Comparison of ENCODE assay signal across 10 mouse cellular contexts in the genomic region with DNA sequence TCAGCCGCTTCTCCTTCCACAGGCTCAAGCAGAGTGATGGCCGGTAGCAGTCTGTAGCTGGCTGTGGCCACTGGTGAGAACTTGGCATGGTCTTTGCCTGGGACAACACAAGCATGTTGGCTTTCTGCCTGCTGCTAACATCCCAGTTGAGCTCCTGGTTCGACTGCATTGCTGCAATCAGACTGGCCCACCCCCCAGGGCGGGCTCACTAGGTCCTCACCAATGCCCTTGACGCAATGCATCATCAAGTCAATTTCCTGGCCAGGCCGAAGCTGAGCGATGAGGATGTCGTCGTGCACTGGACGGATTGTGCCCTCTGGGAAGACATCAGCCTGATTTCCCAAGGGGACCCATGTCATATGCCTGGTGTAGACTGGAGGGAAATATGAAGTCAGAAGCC. TPM values are rescaled to one million over a fixed set of nuclear protein-coding genes. Genes with fewer than 3 reads are reported as not detected.
DNase-seq lines count a peak whose midpoint lies in the region; ATAC-seq and TF ChIP-seq lines count a peak whose summit lies in the region.
"Had no signal": no experiment of that assay in that cellular context is flagged by ENCODE, and none has a peak within 500 bp of the region (broad histone marks: within the 10 kb centered on the region; RNA-seq: fewer than 3 reads in every experiment).

No protein-coding gene starts in this region.

- no peak overlapping the region for H3K4me3 ChIP-seq in hindbrain, embryonic 13.5 days
- no peak overlapping the region for H3K4me3 ChIP-seq in hindbrain, embryonic 14.5 days (replicated peaks; ENCODE audit: low read length)
- 0 out of 2 replicates have a peak overlapping the region, but pooled peaks have one; percentile 13 for H3K4me3 ChIP-seq in E14TG2a.4 (replicated peaks; ENCODE audit: low read length)
- H3K4me3 ChIP-seq in lung, embryonic 14.5 days (ENCODE audit: low read depth, low read length) = no peak overlapping the region
- H3K4me3 ChIP-seq: forebrain, embryonic 13.5 days had no signal

- no peak overlapping the region for H3K4me2 ChIP-seq in hindbrain, embryonic 13.5 days
- H3K4me2 ChIP-seq in hindbrain, embryonic 14.5 days (replicated peaks) = no peak overlapping the region
- H3K4me2 ChIP-seq in lung, embryonic 14.5 days = no peak overlapping the region
- H3K4me2 ChIP-seq: forebrain, embryonic 13.5 days had no signal

- H3K9ac ChIP-seq in hindbrain, embryonic 13.5 days = peak overlapping the region; percentile 35; the same call in 1 of the 2 replicates
- H3K9ac ChIP-seq in hindbrain, embryonic 14.5 days = no peak overlapping the region
- H3K9ac ChIP-seq in lung, embryonic 14.5 days = no peak overlapping the region
- H3K9ac ChIP-seq: forebrain, embryonic 13.5 days had no signal

- peaks cover 25% of the 10 kb centered on the region for H3K4me1 ChIP-seq in hindbrain, embryonic 13.5 days (replicated peaks)
- peaks cover 18% of the 10 kb centered on the region for H3K4me1 ChIP-seq in hindbrain, embryonic 14.5 days (replicated peaks; ENCODE audit: control insufficient read depth, insufficient read depth, low read length)
- peaks cover 76% of the 10 kb centered on the region for H3K4me1 ChIP-seq in E14TG2a.4 (replicated peaks; ENCODE audit: low read depth, low read length)
- peaks cover 6% of the 10 kb centered on the region; the same call in 1 of the 2 replicates for H3K4me1 ChIP-seq in lung, embryonic 14.5 days (ENCODE audit: insufficient read depth)

- TF ChIP-seq CTCF in E14TG2a.4 (conservative IDR thresholded peaks at IDR 0.05; ENCODE audit: low read length) = no peak
- TF ChIP-seq CTCF in lung, embryonic 14.5 days (IDR thresholded peaks at IDR 0.05; ENCODE audit: low read depth) = no peak

- H3K27me3 ChIP-seq in hindbrain, embryonic 13.5 days = no peaks in the 10 kb centered on the region
- no peaks in the 10 kb centered on the region for H3K27me3 ChIP-seq in hindbrain, embryonic 14.5 days (ENCODE audit: control insufficient read depth, insufficient read depth, low read length)
- no peaks in the 10 kb centered on the region for H3K27me3 ChIP-seq in E14TG2a.4 (ENCODE audit: insufficient read depth, low read length)
- no peaks in the 10 kb centered on the region for H3K27me3 ChIP-seq in lung, embryonic 14.5 days (ENCODE audit: insufficient read depth, low read length)
- H3K27me3 ChIP-seq: forebrain, embryonic 13.5 days had no signal

- intact Hi-C loops in heart, postnatal 10 days (cut with DNase I) = no loop called here

- ATAC-seq in hindbrain, embryonic 13.5 days (ENCODE audit: low FRiP score) = no peak
- no peak for ATAC-seq in hindbrain, embryonic 14.5 days (ENCODE audit: low FRiP score)
- no peak for ATAC-seq in lung, embryonic 14.5 days (ENCODE audit: insufficient read depth)
- ATAC-seq in erythroblast, adult 5-6 weeks (replicated peaks; ENCODE audit: low FRiP score, poor library complexity, severe bottlenecking) = no peak
- ATAC-seq: forebrain, embryonic 13.5 days had no signal

- WGBS in hindbrain, embryonic 13.5 days = 66% methylated on average over 10 of the region's 10 CpGs
- 74% methylated on average over 10 of the region's 10 CpGs for WGBS in hindbrain, embryonic 14.5 days
- WGBS in lung, embryonic 14.5 days = 65% methylated on average over 10 of the region's 10 CpGs

- no peak for DNase-seq in hindbrain, embryonic 14.5 days (ENCODE audit: low spot score)
- DNase-seq in adrenal gland, adult 2 months = peak; percentile 91
- peak; percentile 32 for DNase-seq in lung, embryonic 14.5 days
- DNase-seq in heart, postnatal 10 days = no peak
- DNase-seq in frontal cortex, adult 2 months (ENCODE audit: extremely low spot score in 1 of 2, low spot score in 1 of 2) = no peak
- DNase-seq: kidney, adult 8-10 months had no signal

- H3K36me3 ChIP-seq in hindbrain, embryonic 13.5 days = peaks cover 75% of the 10 kb centered on the region
- peaks cover 74% of the 10 kb centered on the region for H3K36me3 ChIP-seq in hindbrain, embryonic 14.5 days (replicated peaks; ENCODE audit: control insufficient read depth, insufficient read depth)
- peaks cover 84% of the 10 kb centered on the region for H3K36me3 ChIP-seq in E14TG2a.4 (ENCODE audit: insufficient read depth, low read length)
- H3K36me3 ChIP-seq in lung, embryonic 14.5 days (ENCODE audit: insufficient read depth) = peaks cover 81% of the 10 kb centered on the region

- H3K27ac ChIP-seq in hindbrain, embryonic 13.5 days = no peak overlapping the region
- H3K27ac ChIP-seq in hindbrain, embryonic 14.5 days = no peak overlapping the region
- no peak overlapping the region; the same call in 1 of the 2 replicates for H3K27ac ChIP-seq in lung, embryonic 14.5 days (ENCODE audit: low read depth)
- H3K27ac ChIP-seq: forebrain, embryonic 13.5 days had no signal

- no peaks in the 10 kb centered on the region for H3K9me3 ChIP-seq in hindbrain, embryonic 13.5 days
- no peaks in the 10 kb centered on the region for H3K9me3 ChIP-seq in hindbrain, embryonic 14.5 days (ENCODE audit: control insufficient read depth, low read length)
- no peaks in the 10 kb centered on the region for H3K9me3 ChIP-seq in E14TG2a.4 (ENCODE audit: low read length)
- H3K9me3 ChIP-seq in lung, embryonic 14.5 days (ENCODE audit: low read depth, low read length) = no peaks in the 10 kb centered on the region
- H3K9me3 ChIP-seq: forebrain, embryonic 13.5 days had no signal

RNA-seq across cellular contexts. Expression of a gene that starts 3.3 kb away (rescaled TPM):
- 82.7 and 85.7 TPM in 2 replicates for polyA plus RNA-seq in hindbrain, embryonic 13.5 days (2015; fragmentation: Nextera tagmentation; extraction: Ambion mirVana)
- polyA plus RNA-seq in hindbrain, embryonic 14.5 days (2014; fragmentation: Nextera tagmentation; extraction: Ambion mirVana) = 75.4 and 80.1 TPM in 2 replicates
- 100 to 1,000 TPM in 1 of 2 experiments, 10 to 100 TPM in 1; 91.3 to 104 TPM for total RNA-seq in adrenal gland, adult 2 months (2021)
- 41.5 and 45.2 TPM in 2 replicates for polyA plus RNA-seq in adrenal gland, adult 2 months (2012; rRNA removed)
- 92.0 and 96.0 TPM in 2 replicates for polyA plus RNA-seq in lung, embryonic 14.5 days (2014; fragmentation: Nextera tagmentation; extraction: Ambion mirVana)
- total RNA-seq in erythroblast, adult 5-6 weeks (2015; ENCODE audit: low replicate concordance) = 14.8 and 18.8 TPM in 2 replicates
- 9.6 and 15.1 TPM in 2 replicates for total RNA-seq in erythroblast, adult 5-6 weeks (2017; ENCODE audit: low replicate concordance)
- total RNA-seq in heart, postnatal 10 days (2021) = 10 to 100 TPM; 23.8 to 26.9 TPM
- polyA plus RNA-seq in frontal cortex, adult 2 months (2012; rRNA removed) = 45.3 and 52.7 TPM in 2 replicates

RNA-seq across cellular contexts. Expression of a gene that starts 3.3 kb away (rescaled TPM):
- polyA plus RNA-seq in hindbrain, embryonic 13.5 days (2015; fragmentation: Nextera tagmentation; extraction: Ambion mirVana) = 87.5 and 90.8 TPM in 2 replicates
- 91.6 and 97.2 TPM in 2 replicates for polyA plus RNA-seq in hindbrain, embryonic 14.5 days (2014; fragmentation: Nextera tagmentation; extraction: Ambion mirVana)
- total RNA-seq in adrenal gland, adult 2 months (2021) = 100 to 1,000 TPM; 157 to 198 TPM
- polyA plus RNA-seq in adrenal gland, adult 2 months (2012; rRNA removed) = 387 and 511 TPM in 2 replicates
- polyA plus RNA-seq in lung, embryonic 14.5 days (2014; fragmentation: Nextera tagmentation; extraction: Ambion mirVana) = 91.2 and 102 TPM in 2 replicates
- 15.4 and 42.8 TPM in 2 replicates for total RNA-seq in erythroblast, adult 5-6 weeks (2015; ENCODE audit: low replicate concordance)
- 22.7 and 29.7 TPM in 2 replicates for total RNA-seq in erythroblast, adult 5-6 weeks (2017; ENCODE audit: low replicate concordance)
- total RNA-seq in heart, postnatal 10 days (2021) = 10 to 100 TPM; 69.3 to 75.1 TPM
- 72.7 and 78.9 TPM in 2 replicates for polyA plus RNA-seq in frontal cortex, adult 2 months (2012; rRNA removed)

RNA-seq across cellular contexts. Expression of a gene that starts 8.8 kb away (rescaled TPM):
- 7.3 and 9.5 TPM in 2 replicates for polyA plus RNA-seq in hindbrain, embryonic 13.5 days (2015; fragmentation: Nextera tagmentation; extraction: Ambion mirVana)
- polyA plus RNA-seq in hindbrain, embryonic 14.5 days (2014; fragmentation: Nextera tagmentation; extraction: Ambion mirVana) = 15.1 and 18.1 TPM in 2 replicates
- 1 to 10 TPM; 4.1 to 5.6 TPM for total RNA-seq in adrenal gland, adult 2 months (2021)
- 13.8 and 15.5 TPM in 2 replicates for polyA plus RNA-seq in adrenal gland, adult 2 months (2012; rRNA removed)
- polyA plus RNA-seq in lung, embryonic 14.5 days (2014; fragmentation: Nextera tagmentation; extraction: Ambion mirVana) = 0.54 and 0.76 TPM in 2 replicates
- 0.42 TPM in 1 of 2 replicates, not detected in the other for total RNA-seq in erythroblast, adult 5-6 weeks (2015; ENCODE audit: low replicate concordance)
- 0.42 and 1.4 TPM in 2 replicates for total RNA-seq in erythroblast, adult 5-6 weeks (2017; ENCODE audit: low replicate concordance)
- under 1 TPM; 0.38 to 0.40 TPM for total RNA-seq in heart, postnatal 10 days (2021)
- 62.5 and 63.5 TPM in 2 replicates for polyA plus RNA-seq in frontal cortex, adult 2 months (2012; rRNA removed)

RNA-seq across cellular contexts. Expression of a gene that starts 38.2 kb away (rescaled TPM):
- polyA plus RNA-seq in hindbrain, embryonic 13.5 days (2015; fragmentation: Nextera tagmentation; extraction: Ambion mirVana) = 28.6 and 33.8 TPM in 2 replicates
- polyA plus RNA-seq in hindbrain, embryonic 14.5 days (2014; fragmentation: Nextera tagmentation; extraction: Ambion mirVana) = 22.3 and 25.8 TPM in 2 replicates
- total RNA-seq in adrenal gland, adult 2 months (2021) = 10 to 100 TPM; 44.8 to 51.4 TPM
- polyA plus RNA-seq in adrenal gland, adult 2 months (2012; rRNA removed) = 85.3 and 98.6 TPM in 2 replicates
- polyA plus RNA-seq in lung, embryonic 14.5 days (2014; fragmentation: Nextera tagmentation; extraction: Ambion mirVana) = 39.1 and 43.2 TPM in 2 replicates
- total RNA-seq in erythroblast, adult 5-6 weeks (2015; ENCODE audit: low replicate concordance) = 4.0 and 23.1 TPM in 2 replicates
- total RNA-seq in erythroblast, adult 5-6 weeks (2017; ENCODE audit: low replicate concordance) = 12.3 and 28.2 TPM in 2 replicates
- total RNA-seq in heart, postnatal 10 days (2021) = 10 to 100 TPM; 54.0 to 56.3 TPM
- polyA plus RNA-seq in frontal cortex, adult 2 months (2012; rRNA removed) = 44.4 and 51.5 TPM in 2 replicates

RNA-seq across cellular contexts. Expression of a gene that starts 42.0 kb away (rescaled TPM):
- polyA plus RNA-seq in hindbrain, embryonic 13.5 days (2015; fragmentation: Nextera tagmentation; extraction: Ambion mirVana) = 38.2 and 38.9 TPM in 2 replicates
- 43.4 and 44.4 TPM in 2 replicates for polyA plus RNA-seq in hindbrain, embryonic 14.5 days (2014; fragmentation: Nextera tagmentation; extraction: Ambion mirVana)
- 10 to 100 TPM; 65.0 to 81.2 TPM for total RNA-seq in adrenal gland, adult 2 months (2021)
- 25.6 and 29.3 TPM in 2 replicates for polyA plus RNA-seq in adrenal gland, adult 2 months (2012; rRNA removed)
- polyA plus RNA-seq in lung, embryonic 14.5 days (2014; fragmentation: Nextera tagmentation; extraction: Ambion mirVana) = 52.5 and 57.0 TPM in 2 replicates
- total RNA-seq in erythroblast, adult 5-6 weeks (2015; ENCODE audit: low replicate concordance) = 9.0 and 15.3 TPM in 2 replicates
- 11.7 and 14.9 TPM in 2 replicates for total RNA-seq in erythroblast, adult 5-6 weeks (2017; ENCODE audit: low replicate concordance)
- total RNA-seq in heart, postnatal 10 days (2021) = 10 to 100 TPM; 21.6 to 27.4 TPM
- polyA plus RNA-seq in frontal cortex, adult 2 months (2012; rRNA removed) = 39.4 and 40.6 TPM in 2 replicates

Comparison
In these comparisons a context has a peak if more than half of its experiments do, and no peak if none do; other contexts are left out.
1. DNase-seq: peak in adrenal gland, adult 2 months (single experiment) and lung, embryonic 14.5 days (single experiment); none in hindbrain, embryonic 14.5 days (single experiment), heart, postnatal 10 days (0 of 2) and frontal cortex, adult 2 months (0 of 2).